Mouse (Mus musculus): ENCODE results near the gene Gm11937.
"Not testable (repeated sequence)": the region's sequence is repeated elsewhere in the genome, so short reads cannot be mapped to it uniquely, and the experiment has no call there.

Gene Gm11937

DNA sequence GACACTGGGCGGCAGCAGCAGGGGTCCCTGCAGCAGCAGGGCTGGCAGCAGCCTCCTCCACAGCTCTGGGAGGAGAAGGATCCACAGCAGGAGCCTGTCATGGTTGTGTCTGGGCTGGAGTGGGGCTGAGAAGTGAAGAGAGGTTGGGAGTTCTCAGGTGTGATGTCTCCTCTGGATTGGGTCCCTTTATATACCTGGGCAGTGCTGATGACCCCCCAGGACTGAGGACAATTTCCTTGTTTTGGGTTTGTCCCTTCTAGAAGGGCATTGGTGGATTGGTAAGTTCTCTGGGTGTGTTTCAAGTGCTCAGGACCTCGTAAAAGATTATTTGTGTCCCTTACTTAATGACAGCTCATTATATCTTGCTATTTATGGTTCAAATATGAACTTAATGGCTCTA is at the start of gene Gm11937:
Gm11937 (minus strand) TSS at position 101 of the 400 bp plus-strand sequence.
- in situ Hi-C loops (cut with MseI, MboI): not testable (repeated sequence)

DNA sequence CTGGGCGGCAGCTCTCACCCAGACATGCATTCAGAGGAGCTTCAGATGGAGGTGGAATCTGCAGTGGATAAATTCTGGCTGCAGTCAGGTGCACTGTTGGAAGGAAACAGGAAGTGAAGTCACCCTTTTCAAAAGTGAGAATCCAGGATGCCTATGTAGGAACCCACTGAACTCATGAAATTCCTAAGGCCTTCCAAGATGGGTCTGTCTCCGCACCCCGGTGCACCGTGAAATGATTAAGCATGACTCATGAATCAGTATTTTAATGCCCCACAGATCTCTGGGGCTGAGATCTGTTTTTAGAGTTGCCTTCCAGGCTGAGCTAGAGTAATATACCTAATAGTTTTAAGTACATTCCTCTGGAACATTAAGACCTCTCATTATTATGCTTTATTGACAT is 49.3 kb upstream of the Gm11937 start:
- in situ Hi-C loops (cut with MseI, MboI): no loop called here

DNA sequence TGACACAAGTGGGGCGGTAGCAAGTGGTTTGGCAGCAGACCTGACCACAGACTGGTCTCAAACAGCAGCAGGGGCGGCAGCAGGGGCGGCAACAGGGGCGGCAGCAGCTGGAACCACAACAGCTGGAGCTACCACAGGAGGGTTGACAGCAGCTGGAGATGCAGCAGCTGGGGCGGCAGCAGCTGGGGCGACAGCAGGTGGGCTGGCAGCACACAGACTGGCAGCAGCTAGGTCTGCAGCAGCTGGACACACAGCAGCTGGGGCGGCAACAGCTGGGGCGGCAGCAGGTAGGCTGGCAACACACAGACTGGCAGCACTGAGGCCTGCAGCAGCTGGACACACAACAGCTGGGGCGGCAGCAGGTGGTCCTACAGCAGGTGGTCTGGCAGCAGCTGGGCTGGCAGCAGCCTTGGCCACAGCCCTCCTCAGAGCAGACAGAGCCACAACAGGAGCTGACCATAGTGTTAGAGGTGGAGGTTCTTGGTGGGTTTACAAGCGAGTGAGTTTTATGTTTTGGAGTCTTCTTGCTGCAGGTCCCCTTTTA is 48.5 kb upstream of the Gm11937 start, which contains the start of gene Gm11563:
Gm11563 (minus strand) TSS at position 494 of the 544 bp plus-strand sequence.
- in situ Hi-C loops (cut with MseI, MboI): not testable (repeated sequence)

DNA sequence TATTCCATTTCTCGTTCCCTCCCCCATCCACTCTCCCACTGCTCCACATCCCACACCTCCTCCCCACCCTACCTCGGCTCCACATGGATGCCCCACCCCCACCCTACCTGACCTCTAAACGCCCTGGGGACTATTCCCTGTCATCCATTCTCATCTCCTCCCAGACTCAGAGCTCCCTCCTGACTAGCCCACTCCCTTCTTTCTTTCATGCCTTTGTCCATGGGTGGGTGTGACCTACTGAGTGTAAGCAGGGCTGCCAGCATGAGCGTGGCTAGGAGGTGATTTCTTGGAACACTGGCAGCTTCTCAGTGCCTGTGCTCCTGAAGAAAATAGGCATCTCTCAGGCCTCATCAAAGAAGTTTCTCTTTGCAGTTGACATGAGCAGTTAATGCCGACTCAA is 47.1 kb upstream of the Gm11937 start:
- in situ Hi-C loops (cut with MseI, MboI): no loop called here

DNA sequence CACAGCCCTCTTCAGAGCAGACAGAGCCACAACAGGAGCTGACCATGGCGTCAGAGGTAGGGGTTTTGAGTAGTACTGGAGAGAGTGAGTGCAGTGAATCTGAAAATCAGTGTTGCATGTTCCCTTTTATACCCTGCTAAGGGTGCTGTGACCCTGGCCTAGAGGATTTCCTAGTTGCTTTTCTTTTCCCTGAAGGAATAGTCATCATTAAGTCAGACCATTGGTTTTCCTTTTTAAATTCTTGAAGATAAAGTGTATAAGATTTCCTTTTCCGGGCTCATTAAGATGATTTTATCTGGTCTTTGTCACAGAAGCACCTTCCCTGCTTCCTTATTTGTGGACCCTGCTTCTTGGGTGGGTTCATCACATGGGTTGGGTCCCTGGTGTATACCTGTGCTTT is 40.1 kb upstream of the Gm11937 start, which contains the start of gene Gm11555:
Gm11555 (minus strand) TSS at position 101 of the 400 bp plus-strand sequence.
- in situ Hi-C loops (cut with MseI, MboI): no loop called here

DNA sequence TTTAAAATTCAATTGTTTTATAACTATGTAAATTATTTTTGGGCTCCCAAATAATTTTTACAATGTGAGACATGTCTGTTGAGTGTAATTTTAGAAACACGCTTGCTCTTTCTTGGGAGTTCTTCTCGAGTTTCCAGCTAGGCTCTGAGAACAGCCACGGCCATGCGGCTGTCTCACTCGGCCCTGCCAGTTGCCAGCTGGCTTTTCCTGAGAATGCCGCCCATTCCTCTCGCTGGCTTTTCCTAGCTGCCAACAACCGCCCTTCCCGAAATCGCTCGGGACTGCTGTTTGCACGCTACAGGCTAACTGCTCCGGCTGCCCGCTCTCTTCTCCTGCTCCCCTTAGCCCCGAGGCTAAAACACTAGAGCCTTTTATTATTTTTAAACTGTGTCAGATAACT is 36.5 kb upstream of the Gm11937 start:
- in situ Hi-C loops (cut with MseI, MboI): no loop called here

DNA sequence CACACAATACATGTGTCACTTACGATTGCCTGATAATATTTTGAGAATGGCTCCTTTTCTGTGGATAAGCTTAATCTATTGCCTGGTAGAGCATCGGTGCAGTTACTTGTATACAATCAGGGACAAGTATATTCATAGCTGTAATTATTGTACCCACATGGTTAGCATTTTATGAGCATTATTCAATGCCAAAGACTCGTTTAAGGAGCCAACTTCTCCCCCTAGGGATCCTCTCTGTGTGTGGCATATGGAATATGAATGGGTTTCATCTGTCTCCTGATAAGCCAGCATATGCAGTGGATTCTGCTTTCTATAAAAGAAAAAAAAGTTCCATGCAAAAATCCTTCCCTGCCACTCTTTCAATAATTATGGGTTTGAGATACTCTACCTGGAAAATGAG is 34.4 kb upstream of the Gm11937 start:
- in situ Hi-C loops (cut with MseI, MboI): no loop called here

DNA sequence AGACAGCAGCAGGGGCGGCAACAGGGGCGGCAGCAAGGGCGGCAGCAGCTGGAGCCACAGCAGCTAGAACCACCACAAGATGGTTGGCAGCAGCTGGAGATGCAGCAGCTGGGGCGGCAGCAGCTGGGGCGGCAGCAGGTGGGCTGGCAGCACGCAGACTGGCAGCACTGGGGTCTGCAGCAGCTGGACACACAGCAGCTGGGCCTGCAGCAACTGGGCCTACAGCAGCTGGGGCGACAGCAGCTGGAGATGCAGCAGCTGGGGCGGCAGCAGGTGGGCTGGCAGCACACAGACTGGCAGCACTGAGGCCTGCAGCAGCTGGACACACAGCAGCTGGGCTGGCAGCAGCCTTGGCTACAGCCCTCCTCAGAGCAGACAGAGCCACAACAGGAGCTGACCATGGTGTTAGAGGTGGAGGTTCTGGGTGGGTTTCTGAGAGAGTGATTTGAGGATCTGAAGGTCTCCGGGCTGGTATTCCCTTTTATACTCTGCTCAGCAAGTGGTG is 33.7 kb upstream of the Gm11937 start, which contains the start of gene Krtap4-7:
Krtap4-7 (minus strand) TSS at position 455 of the 505 bp plus-strand sequence.
- in situ Hi-C loops (cut with MseI, MboI): not testable (repeated sequence)

DNA sequence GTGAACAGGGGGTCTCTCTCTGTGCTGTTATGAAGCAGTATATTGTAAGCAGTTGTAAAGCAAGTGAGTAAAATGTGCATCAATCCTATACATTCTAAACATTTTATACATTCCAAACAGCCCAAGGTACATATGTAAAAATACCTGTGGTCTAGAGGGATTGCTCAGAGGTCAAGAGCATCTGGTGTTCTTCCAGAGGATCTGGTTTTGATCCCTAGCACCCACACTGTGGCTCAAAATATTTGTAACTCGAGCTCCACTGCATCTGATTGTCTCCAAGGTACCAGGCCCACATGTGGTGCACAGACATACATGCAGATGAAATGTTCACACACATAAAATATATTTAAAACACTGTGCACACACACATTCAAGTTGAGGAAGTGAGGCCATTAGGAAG is 30.9 kb upstream of the Gm11937 start:
- in situ Hi-C loops (cut with MseI, MboI): no loop called here

DNA sequence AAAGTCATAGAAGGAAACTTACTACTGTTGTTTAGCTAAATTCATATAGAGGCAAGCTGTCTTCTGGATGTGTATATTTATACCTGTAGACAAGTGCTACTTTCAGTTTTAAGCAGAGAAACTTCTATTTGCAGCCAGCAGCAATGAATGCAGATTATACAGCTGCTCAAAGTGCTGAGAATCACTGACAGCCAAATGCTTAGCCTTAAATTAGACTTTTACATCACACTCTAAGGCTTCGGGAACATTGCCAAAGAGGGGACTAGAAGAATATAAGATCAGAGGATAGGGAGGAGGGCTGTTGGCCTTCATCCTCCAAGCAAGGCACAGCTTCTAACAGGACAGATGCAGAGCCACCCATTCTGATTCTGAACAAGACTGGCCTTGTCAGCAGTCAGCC is 27.1 kb upstream of the Gm11937 start:
- in situ Hi-C loops (cut with MseI, MboI): no loop called here

DNA sequence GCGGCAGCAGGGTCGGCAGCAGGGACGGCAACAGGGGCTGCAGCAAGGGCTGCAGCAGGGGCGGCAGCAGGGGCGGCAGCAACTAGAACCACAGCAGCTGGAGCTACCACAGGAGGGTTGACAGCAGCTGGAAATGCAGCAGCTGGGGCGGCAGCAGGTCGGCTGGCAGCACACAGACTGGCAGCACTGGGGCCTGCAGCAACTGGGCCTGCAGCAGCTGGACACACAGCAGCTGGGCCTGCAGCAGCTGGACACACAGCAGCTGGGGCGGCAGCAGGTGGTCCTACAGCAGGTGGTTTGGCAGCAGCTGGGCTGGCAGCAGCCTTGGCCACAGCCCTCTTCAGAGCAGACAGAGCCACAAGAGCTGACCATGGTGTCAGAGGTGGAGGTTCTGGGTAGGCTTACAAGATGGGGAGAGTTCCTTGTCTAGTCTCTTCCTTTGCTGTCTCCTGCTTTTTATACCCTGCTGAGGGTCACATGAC is 24.7 kb upstream of the Gm11937 start, which contains the start of gene Krtap4-2:
Krtap4-2 (minus strand) TSS at position 432 of the 482 bp plus-strand sequence.
- in situ Hi-C loops (cut with MseI, MboI): no loop called here

DNA sequence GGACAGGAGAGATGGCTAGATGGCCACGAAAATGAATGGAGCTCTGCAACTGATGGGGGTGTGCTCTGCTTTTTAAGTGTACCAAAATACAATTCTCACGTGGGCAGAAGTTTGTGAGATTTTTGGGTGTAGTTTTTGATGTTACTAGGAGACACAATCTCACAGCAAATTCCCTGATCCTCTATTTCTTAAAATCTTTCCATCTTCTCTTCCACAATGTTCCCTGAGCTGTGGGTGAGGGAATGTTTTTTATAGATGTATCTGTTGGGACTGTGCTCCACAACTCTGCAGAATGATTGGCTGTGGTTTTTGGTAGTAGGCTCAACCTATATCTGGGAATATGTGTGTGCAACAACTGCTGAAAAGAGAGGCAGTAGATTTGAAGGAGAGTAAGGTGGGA is 23.3 kb upstream of the Gm11937 start:
- in situ Hi-C loops (cut with MseI, MboI): no loop called here

DNA sequence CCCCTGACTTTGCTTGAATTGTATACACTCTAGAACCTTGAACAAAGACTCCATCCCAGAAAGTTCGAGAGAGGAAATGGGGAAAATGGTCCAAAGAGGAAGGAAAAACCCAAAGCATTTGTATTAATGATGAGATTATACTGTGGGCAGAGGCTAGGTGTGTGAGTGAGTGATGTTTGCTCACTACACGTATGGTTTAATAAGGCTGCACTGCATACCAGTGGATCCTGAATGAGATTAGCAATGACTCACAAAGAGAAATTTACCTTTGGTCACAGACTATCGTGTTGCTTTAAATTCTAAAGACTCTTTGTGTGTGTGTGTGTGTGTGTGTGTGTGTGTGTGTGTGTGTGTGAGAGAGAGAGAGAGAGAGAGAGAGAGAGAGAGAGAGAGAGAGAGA is 20.9 kb upstream of the Gm11937 start:
- in situ Hi-C loops (cut with MseI, MboI): no loop called here

DNA sequence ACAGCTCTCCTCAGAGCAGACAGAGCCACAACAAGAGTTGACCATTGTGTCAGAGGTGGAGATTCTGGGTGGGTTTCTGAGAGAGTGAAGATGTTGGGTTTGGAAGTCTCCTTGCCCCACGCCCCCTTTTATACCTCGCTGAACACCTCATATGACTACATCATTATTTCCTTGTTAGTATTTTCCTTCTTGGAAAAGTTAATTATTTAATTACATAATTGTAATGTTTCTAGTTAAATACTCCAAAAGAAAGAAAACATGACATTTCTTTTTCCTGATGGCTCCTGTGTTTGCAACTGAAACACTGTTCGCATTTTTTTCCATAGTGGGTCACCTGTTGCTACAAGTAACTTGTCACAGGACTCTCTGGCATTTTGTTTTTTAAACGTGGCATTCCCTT is 18.1 kb upstream of the Gm11937 start, which contains the start of gene Krtap4-1:
Krtap4-1 (minus strand) TSS at position 101 of the 400 bp plus-strand sequence.
- in situ Hi-C loops (cut with MseI, MboI): no loop called here

DNA sequence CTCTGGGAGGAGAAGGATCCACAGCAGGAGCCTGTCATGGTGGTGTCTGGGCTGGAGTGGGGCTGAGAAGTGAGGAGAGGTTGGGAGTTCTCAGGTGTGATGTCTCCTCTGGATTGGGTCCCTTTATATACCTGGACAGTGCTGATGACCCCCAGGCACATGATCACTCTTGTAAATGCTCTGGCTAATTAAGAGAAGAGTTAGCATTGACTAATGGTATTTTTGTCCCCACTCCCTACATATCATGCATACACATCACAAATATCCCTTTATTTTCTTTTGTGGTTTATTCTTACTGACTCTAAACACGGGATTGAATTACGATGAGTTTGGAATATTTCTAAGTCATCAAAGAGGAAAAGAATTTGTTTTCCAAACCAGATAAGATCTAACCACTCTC is 10.3 kb upstream of the Gm11937 start, which contains the start of gene Gm11562:
Gm11562 (minus strand) TSS at position 101 of the 400 bp plus-strand sequence.
- in situ Hi-C loops (cut with MseI, MboI): no loop called here

DNA sequence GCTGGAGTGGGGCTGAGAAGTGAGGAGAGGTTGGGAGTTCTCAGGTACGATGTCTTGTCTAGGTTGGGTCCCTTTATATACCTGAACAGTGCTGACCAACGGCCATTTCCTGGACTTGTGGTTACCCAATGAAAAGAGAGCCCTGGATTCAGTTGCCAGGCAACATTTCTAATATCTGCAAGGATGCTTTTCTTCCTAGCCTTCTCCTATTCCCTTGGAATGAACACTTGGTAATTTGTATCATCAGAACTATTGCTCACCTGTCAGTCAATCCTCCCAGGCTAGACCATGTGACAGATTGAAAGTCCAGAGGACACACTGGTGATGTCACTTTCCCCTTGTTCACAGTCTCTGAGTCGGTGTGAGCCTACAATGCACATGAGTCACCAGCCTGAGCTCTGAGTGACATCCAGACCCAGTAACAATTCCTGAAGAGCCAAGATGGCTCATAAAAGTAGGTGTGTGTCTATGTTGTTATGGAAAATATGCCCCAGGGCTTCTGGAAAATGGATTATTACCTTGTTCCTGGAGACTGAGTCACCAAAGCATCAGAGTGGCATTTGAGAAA is 4.9 kb upstream of the Gm11937 start, which contains the start of gene Krtap2-4:
Krtap2-4 (minus strand) TSS at position 51 of the 568 bp plus-strand sequence.
- in situ Hi-C loops (cut with MseI, MboI): no loop called here

DNA sequence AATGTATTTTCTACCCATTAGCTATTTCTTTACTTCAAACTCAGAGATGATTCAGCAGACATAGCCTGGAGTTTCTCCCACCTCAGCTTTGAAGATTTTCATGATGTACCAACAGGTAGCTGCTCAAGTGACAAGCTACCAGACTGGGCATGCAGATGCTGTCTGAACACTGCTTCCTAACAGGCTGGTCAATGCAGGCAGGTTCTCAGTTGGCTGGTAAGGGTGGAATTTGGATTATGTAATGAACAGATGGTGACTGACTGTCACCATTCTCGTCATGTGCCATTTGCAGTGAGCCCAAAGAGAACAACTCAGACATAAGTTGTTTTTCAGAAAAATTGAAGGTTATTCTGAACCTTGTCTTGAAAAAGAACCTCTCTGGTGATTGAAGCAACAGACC is 863 bp downstream of the Gm11937 start:
- in situ Hi-C loops (cut with MseI, MboI): no loop called here

DNA sequence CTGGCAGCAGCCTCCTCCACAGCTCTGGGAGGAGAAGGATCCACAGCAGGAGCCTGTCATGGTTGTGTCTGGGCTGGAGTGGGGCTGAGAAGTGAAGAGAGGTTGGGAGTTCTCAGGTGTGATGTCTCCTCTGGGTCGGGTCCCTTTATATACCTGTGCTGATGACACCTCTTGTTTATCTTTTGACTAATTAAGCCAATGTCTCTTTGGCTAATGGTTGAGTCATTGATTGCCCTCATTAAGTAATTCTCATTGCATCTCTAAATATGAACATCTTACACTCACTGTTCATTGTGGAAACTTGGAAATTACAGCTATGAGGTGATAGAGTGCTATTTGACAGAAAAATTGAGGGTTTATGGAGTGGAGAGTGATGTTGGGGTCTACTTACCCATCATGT is 6.8 kb downstream of the Gm11937 start, which contains the start of gene Gm11938:
Gm11938 (minus strand) TSS at position 101 of the 400 bp plus-strand sequence.
- in situ Hi-C loops (cut with MseI, MboI): not testable (repeated sequence)

DNA sequence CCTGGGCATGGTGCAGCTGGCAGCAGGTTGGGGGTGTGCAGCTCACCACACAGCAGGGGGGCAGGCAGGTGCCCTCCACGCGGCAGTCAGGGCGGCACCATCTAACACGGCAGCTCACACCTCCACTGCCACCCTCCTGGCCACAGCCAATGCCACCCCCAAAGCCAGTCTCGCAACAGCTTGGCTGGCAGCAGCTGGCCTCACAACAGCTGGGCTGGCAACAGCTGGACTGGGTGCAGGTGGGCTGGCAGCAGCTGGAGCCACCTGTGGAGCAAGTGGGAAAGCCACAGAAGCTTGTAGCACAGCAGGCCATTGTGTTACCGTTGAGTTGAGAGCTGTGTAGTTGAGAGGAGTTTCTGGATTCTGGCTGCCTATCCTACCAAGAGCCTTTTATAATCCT is 12.2 kb downstream of the Gm11937 start, which contains the start of gene Krtap9-3:
Krtap9-3 (minus strand) TSS at position 364 of the 400 bp plus-strand sequence.
- in situ Hi-C loops (cut with MseI, MboI): not testable (repeated sequence)

DNA sequence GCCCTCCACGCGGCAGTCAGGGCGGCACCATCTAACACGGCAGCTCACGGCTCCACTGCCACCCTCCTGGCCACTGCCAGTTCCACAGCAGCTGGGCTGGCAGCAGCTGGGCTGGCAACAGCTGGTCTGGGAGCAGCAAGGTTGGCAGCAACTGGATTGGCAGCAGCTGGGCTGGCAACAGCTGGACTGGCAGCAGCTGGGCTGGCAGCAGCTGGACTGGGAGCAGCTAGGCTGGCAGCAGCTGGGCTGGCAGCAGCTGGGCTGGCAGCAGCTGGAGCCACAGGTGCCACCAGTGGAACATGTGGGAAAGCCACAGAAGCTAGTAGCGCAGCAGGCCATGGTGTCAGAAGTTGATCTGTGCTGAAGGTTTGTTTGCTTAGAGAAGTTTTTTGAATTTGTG is 19.0 kb downstream of the Gm11937 start, which contains the start of gene Krtap1-3:
Krtap1-3 (minus strand) TSS at position 359 of the 400 bp plus-strand sequence.
- in situ Hi-C loops (cut with MseI, MboI): no loop called here

DNA sequence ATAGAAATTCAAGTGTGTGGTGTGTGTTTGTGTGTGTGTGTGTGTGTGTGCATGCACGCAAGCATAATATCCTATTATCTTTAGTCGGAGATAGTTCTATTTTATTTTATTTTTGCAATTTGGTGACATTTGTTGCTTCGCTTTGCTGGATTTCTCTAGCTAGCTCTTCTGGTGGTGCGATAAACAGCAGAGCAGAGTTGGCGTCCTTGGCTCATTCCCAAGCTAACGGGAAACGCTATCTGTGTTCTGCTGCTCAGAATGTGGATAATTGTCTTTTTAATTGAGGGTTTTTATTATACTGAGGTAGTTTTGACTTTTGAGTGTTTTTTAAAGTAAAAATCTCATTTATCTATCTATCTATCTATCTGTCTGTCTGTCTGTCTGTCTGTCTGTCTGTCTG is 24.9 kb downstream of the Gm11937 start:
- in situ Hi-C loops (cut with MseI, MboI): no loop called here

DNA sequence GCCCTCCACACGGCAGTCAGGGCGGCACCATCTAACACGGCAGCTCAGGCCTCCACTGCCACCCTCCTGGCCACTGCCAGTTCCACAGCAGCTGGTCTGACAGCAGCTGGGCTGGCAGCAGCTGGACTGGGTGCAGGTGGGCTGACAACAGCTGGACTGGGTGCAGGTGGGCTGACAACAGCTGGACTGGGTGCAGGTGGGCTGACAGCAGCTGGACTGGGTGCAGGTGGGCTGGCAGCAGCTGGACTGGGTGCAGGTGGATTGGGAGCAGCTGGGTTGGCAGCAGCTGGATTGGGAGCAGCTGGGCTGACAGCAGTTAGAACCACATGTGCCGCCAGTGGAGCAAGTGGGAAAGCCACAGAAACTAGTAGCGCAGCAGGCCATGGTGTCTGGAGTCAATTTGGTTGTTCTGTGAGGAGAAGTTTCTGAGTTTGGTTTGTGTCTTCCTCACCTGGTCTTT is 26.7 kb downstream of the Gm11937 start, which contains the start of gene Krtap1-4:
Krtap1-4 (minus strand) TSS at position 410 of the 460 bp plus-strand sequence.
- in situ Hi-C loops (cut with MseI, MboI): no loop called here

All from mouse trophoblast stem cell (cell line).